Mouse (Mus musculus) v-Abl transformed pro-B cells (cell line): ENCODE results near the gene Tnf.

Experiments used
- in situ Hi-C, 2 experiments: fragments of 400-800 bp; cut with MboI; formaldehyde crosslinking; loops; one replicate each; pipeline ENCODE4 v1.15.1; 2025; ENCODE audit not compliant: unreplicated experiment in 2 of 2

Gene Tnf

DNA sequence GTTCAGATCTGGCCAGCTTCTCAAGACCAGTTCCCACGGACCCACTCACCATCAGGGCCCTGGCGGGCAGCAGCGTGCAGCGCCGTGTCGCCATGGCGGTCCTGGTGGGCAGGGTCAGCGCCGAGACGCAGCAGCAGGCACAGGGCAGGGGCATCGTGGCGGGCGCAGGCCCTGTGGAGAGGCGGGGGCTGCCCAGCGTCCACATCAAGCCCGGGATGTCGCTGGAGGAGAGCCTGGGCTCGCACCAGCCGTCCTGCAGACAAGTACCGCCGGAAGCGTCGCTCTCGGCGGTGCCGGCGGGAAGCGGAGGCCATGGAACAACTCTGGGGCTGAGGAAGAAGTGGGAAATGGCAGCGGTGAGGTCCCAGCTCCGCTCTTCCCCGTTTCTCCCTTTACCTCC lies 33.1 kb upstream of the Tnf start:
- in situ Hi-C loops = loop anchor here (5.0 to 10.0 kb wide), 4 partner anchors 58 to 230 kb away; partner anchors contain the start of genes Aif1 (in 2 of the 2), D17H6S53E (in 1 of the 2), Sapcd1 (in 1 of the 2) and Vars (in 1 of the 2)

DNA sequence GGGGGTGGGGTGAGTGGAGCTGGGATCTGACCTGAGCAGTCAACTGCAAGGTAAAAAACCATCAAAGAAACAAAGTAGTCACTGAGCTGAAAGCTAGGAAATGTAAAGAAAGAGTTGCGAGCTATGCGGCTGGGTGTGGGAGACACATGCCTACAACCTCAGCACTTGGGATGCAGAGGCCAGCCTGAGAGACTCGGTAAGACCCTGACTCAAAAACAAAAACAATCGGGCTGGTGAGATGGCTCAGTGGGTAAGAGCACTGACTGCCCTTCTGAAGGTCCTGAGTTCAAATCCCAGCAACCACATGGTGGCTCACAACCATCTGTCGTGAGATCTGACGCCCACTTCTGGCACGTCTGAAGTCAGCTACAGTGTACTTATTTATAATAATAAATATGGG lies 32.3 kb upstream of the Tnf start:
- in situ Hi-C loops = loop anchor here (5.0 to 10.0 kb wide), 4 partner anchors 57 to 229 kb away; partner anchors contain the start of genes Aif1 (in 2 of the 2), D17H6S53E (in 1 of the 2), Sapcd1 (in 1 of the 2) and Vars (in 1 of the 2)

GRCm38 (mm10) chr17:35233114-35233980 lies 31.5 kb upstream of the Tnf start, which contains the start of gene Atp6v1g2:
TSS of gene Atp6v1g2 (plus strand) at chr17:35233660.
- in situ Hi-C loops = loop anchor here (5.0 to 10.0 kb wide), 4 partner anchors 56 to 229 kb away; partner anchors contain the start of genes Aif1 (in 2 of the 2), D17H6S53E (in 1 of the 2), Sapcd1 (in 1 of the 2) and Vars (in 1 of the 2)

GRCm38 (mm10) chr17:35232659-35233058 lies 30.9 kb upstream of the Tnf start:
- in situ Hi-C loops = loop anchor here (5.0 to 10.0 kb wide), 4 partner anchors 55 to 228 kb away; partner anchors contain the start of genes Aif1 (in 2 of the 2), D17H6S53E (in 1 of the 2), Sapcd1 (in 1 of the 2) and Vars (in 1 of the 2)

DNA sequence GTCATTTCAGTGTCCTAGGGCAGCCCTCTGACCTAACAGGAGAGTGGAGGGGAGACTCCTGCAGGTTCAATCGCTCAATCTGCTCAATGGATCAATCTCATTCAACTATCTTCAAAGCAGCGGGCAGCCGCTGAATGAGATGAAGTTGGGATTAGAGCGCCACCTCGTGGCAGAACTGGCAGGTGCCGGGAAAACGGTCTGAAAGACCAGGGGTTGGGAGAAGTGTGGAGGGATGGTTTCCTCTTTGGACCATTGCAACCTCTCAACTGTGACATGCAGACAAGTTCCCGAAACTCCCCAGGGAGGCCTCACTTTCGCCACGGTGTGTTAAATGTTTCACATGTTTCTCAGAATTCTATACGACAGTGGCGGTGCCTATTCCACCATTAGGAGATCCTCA lies 30.2 kb upstream of the Tnf start:
- in situ Hi-C loops = loop anchor here (5.0 to 10.0 kb wide), 4 partner anchors 55 to 227 kb away; partner anchors contain the start of genes Aif1 (in 2 of the 2), D17H6S53E (in 1 of the 2), Sapcd1 (in 1 of the 2) and Vars (in 1 of the 2)

DNA sequence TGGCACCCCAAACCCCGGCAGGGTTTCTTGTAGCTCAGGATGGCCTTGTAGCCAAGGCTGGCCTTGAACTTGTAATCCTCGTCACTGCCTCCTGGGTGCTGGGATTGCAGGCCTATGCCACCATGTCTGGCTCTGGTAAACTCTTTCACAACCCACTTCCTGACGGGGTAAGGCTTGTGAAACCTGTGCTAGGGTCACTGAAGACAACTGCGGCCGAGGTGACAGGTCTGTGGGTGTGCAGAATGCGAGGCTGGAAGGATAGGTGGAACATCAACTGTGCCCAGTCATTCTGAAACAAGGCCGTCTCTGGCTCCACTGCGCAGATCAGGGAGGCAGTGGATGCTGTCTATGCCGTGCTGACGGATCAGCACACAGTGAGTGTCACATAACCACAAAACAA lies 29.2 kb upstream of the Tnf start:
- in situ Hi-C loops = loop anchor here (5.0 to 10.0 kb wide), 4 partner anchors 54 to 226 kb away; partner anchors contain the start of genes Aif1 (in 2 of the 2), D17H6S53E (in 1 of the 2), Sapcd1 (in 1 of the 2) and Vars (in 1 of the 2)

GRCm38 (mm10) chr17:35226561-35227046 lies 24.8 kb upstream of the Tnf start:
- in situ Hi-C loops = no loop called here

DNA sequence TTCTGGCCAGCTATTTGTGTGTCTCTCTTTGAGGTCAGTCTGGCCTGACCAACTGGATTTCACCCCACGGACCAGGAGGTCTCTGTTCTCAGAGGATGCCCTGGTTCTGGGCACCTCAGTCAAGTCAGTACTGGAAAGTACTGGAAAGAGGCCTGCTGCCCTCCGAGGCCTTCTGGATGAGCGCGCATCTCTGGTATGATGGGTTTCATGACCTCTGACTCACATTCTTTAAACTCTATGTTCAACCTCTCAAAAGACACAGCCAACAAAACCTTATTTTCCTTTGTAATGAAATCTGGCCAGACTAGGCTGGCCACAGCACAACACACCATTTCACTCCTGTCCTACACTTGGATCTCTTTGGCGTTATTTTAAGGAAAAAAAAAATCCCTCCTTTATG lies 23.6 kb upstream of the Tnf start:
- in situ Hi-C loops = no loop called here

- in situ Hi-C loops = no loop called here
Measured at GRCm38 (mm10) chr17:35224641-35225040, 22.8 kb upstream of the Tnf start.

GRCm38 (mm10) chr17:35222299-35222698 lies 20.5 kb upstream of the Tnf start:
- in situ Hi-C loops = no loop called here

GRCm38 (mm10) chr17:35220156-35220952 lies 18.5 kb upstream of the Tnf start, which contains the start of gene Gm16181:
TSS of gene Gm16181 (plus strand) at chr17:35220834.
- in situ Hi-C loops = no loop called here

DNA sequence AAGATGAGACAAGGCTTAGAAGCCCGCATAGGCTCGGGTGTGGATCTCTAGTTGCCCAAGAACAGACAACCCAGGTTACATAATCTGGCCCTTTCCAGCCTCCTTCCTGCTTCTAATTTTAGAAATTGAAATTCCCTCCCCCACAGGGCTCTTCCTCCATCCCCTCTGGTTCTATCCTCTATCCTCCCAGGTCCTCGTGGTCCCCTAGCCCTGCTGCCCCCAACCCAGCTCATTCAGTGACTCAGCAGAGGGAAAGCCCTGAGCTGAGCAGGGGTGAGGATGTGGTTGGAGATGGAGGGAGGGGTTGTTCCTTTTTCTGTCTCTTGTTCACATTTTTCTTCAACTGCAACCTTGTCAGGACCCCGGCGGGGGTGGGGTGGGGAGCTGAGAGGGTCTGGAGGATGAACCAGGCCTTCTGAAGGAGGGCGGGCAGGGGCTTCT lies 17.8 kb upstream of the Tnf start:
- in situ Hi-C loops = no loop called here

DNA sequence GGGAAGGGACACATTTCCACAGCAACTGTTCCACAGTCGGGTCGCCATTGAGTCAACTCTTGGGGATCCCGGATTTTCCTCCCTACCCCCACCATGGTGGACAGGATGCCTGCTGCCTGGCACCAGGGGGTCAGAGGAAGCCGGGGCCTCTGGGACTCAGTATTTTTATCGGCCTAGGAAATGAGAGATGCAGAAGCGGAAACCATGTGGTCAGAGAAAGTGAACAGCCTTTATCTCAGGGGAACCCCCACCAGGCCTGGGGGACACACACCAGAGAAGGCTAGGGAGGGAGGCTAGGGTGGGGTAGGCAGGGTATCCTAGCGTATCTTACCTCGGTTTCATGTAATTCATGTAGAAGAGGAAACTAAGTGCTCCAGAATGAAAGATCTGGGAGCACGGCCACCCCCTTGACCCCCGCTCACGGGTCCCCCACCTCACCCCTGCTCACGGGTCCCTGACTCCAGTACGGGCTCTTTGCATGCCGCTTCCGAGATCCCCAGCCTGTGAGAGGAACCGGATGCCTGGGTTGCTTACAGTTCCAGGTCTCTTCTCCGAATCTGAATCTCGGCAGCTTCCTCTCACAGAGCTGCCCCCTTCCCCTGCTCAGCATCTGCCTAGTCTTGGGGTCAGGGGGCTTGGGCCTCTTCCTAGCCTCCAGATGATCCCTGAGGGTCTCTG lies 16.8 kb upstream of the Tnf start:
- in situ Hi-C loops = no loop called here

DNA sequence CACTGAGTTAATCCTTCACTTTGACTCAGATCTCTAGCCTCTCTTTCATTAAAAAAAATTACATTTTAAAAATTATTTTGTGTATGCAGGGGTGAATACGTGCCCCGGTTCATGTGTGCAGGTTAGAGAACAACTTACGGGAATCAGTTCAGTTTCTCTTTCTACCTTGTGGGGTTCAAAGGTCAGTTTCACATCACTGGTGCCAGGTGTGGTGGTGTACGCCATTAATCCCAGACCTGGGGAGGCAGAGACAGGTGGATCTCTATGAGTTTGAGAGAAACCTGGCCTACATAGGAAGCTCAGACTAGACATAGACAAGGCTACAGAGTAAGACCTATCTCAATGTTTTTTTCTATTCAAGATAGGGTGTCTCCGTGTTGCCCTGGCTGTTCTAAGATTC lies 11.3 kb upstream of the Tnf start:
- in situ Hi-C loops = no loop called here

DNA sequence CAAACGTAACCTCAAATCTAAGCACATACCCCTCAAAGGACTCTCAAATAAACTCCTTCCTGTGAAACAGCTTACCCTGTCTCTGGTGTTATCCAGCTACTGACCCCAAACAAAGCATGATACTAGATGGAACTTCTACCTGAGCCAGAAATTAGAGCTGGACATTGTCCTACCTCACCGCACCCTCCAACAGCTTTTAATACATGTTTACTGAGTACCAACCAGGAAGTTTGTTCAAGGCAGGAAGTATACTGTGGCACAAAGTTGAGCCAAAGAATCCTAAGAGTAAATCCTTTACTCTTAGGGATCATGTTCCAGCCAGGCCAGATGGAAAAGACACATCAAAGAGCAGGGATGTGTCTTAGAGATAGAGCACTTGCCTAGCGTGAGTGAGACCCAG lies 8.8 kb upstream of the Tnf start:
- in situ Hi-C loops = no loop called here

DNA sequence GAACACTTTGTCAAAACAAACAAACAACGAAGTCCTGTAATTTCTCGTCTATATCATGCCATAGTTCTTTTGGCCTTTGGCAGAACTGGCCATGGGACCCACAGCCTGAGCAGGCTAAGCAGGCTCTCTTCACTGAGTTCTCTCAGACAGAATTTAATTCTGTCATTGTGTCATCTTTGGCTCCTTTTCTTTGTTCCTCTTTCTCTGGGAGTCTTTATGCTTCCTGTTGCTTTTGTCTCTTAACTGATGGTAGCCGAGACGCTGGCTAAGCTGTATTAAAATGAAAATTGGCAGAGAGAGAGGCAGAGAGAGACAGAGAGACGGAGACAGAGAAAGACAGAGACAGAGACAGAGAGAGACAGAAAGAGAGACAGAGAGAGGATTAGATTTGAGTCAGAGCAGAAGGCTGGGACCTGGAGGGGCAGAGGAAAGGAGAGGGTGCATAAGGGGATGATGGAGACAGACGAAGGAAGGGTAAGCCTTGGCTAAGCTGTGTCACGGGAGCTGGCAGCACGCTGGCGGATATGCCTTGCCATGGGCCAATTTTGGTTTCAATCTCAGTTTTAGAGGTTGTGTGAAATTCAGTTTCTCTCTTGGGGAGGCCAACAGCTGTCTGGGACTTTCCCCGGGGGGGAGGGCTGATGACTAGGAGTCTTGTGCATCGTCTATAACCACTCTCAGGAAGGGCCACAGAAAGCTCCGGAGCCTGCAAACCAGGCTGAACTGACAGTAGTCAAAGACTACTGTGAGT lies 8.2 kb upstream of the Tnf start:
- in situ Hi-C loops = no loop called here

GRCm38 (mm10) chr17:35205380-35205769 lies 3.6 kb upstream of the Tnf start:
- in situ Hi-C loops = no loop called here

DNA sequence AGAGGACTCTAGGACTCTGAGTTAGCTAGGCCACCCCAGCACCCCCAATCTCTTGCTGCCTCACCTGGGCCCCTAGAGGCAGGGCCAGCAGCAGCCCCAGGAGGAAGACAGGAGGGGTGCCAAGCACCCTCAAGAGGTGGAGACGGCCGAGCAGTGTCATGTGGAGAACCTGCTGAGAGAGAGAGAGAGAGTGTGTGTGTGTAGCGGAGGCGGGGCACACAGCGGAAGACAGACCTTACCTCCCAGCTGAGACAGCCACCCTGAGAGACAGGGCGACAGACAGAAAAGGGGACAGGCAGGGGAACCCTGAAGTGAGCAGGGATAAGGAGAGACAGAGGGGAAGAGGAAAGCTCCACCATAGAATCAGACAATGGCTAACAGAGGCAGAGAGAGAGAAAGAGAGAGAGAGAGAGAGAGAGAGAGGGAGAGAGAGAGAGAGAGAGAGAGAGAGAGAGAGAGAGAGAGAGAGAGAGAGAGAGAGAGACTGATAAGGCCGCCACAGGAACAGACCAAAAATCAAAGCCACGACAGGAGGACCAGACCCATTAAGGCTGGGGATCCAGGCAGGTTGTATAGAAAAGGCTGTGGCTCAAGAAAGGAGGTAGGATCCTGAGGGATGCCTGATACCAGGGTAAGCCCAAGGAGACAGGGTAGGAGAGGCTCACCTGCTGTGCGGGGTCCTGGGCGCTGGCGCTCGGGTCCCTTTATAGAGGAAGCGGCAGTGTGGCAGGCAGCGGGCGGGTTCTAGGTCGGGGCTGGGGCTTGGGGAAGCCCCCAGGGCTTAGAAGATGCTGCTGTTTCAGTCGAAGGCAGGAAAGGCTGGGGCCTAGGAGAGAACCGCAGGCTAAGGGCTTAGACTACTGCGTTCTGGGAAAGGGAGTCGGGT lies 2.9 kb upstream of the Tnf start, which contains the start of gene Lta:
Gene Lta, minus strand, starts transcription at position 858 of the 886 bp plus-strand sequence.
- in situ Hi-C loops = no loop called here
